11 mouse cellular contexts compared by ENCODE assay signal in the genomic region with DNA sequence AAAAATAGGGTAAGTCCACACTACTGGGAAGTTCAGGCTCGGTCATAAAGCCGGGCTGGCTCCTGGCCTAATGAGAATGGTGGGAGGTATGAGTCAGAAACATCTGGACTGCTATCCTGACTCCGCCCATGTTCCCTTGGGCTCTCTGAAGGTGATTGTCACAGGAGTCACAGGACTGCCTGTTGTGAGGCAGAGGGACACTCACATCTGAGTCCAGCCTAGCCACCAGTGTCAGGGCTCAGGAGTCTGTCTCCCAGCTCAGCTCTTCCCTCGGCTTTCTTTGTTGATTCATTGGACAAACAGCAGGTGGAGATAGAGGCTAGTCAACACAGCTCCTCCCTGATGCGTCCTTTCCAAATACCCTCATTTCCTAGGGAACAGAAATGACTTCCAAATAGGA. TPM values are rescaled to one million over a fixed set of nuclear protein-coding genes. Genes with fewer than 3 reads are reported as not detected.
A peak's percentile ranks its signal among the peaks of the same experiment; 100 is the strongest.
DNase-seq lines count a peak whose midpoint lies in the region; ATAC-seq and TF ChIP-seq lines count a peak whose summit lies in the region.
"Had no signal": no experiment of that assay in that cellular context is flagged by ENCODE, and none has a peak within 500 bp of the region (broad histone marks: within the 10 kb centered on the region; RNA-seq: fewer than 3 reads in every experiment).

No protein-coding gene starts in this region.

- no peak for ATAC-seq in forebrain, embryonic 11.5 days (replicated peaks; ENCODE audit: low FRiP score)
- ATAC-seq in intestine, embryonic 16.5 days, result peak; percentile 54
- ATAC-seq in stomach, postnatal 0 days (ENCODE audit: low FRiP score, low TSS enrichment), result peak; percentile 55

- no peaks in the 10 kb centered on the region; the same call in 1 of the 2 replicates for H3K4me1 ChIP-seq in forebrain, embryonic 11.5 days (replicated peaks; ENCODE audit: control insufficient read depth, insufficient read depth, low read length)
- peaks cover 56% of the 10 kb centered on the region for H3K4me1 ChIP-seq in forebrain, embryonic 10.5 days
- peaks cover 13% of the 10 kb centered on the region; the same call in 1 of the 2 replicates for H3K4me1 ChIP-seq in spleen, adult 2 months (ENCODE audit: control insufficient read depth, insufficient read depth, insufficient read length)
- peaks cover 31% of the 10 kb centered on the region for H3K4me1 ChIP-seq in intestine, embryonic 16.5 days (ENCODE audit: control insufficient read depth, insufficient read depth, low read length)
- no peaks in the 10 kb centered on the region for H3K4me1 ChIP-seq in stomach, postnatal 0 days (replicated peaks; ENCODE audit: control insufficient read depth, insufficient read depth)

- TF ChIP-seq EP300 in stomach, postnatal 0 days (optimal IDR thresholded peaks at IDR 0.05), result no peak

- H3K27ac ChIP-seq in forebrain, embryonic 11.5 days (ENCODE audit: low read depth, low read length), result no peak overlapping the region
- no peak overlapping the region for H3K27ac ChIP-seq in forebrain, embryonic 10.5 days
- 0 out of 2 replicates have a peak overlapping the region, but pooled peaks have one; percentile 28 for H3K27ac ChIP-seq in spleen, adult 2 months (ENCODE audit: insufficient read depth, low read length)
- no peak overlapping the region; the same call in 1 of the 2 replicates for H3K27ac ChIP-seq in intestine, embryonic 16.5 days (ENCODE audit: low read length)
- H3K27ac ChIP-seq in stomach, postnatal 0 days (replicated peaks), result no peak overlapping the region

- H3K9ac ChIP-seq in forebrain, embryonic 11.5 days (ENCODE audit: low read length), result no peak overlapping the region
- H3K9ac ChIP-seq in intestine, embryonic 16.5 days (ENCODE audit: low read depth, low read length), result no peak overlapping the region
- no peak overlapping the region for H3K9ac ChIP-seq in stomach, postnatal 0 days (ENCODE audit: low read length)

- no peak for TF ChIP-seq CTCF in spleen, adult 2 months (IDR thresholded peaks at IDR 0.05; ENCODE audit: extremely low read depth, insufficient read depth, insufficient read length, insufficient replicate concordance)
- TF ChIP-seq CTCF in stomach, postnatal 0 days (IDR thresholded peaks at IDR 0.05; ENCODE audit: low read depth), result peak; percentile 60

- no peaks in the 10 kb centered on the region for H3K9me3 ChIP-seq in forebrain, embryonic 11.5 days (ENCODE audit: control insufficient read depth, low read length)
- no peaks in the 10 kb centered on the region for H3K9me3 ChIP-seq in forebrain, embryonic 10.5 days
- no peaks in the 10 kb centered on the region for H3K9me3 ChIP-seq in intestine, embryonic 16.5 days (ENCODE audit: control insufficient read depth, low read length)
- H3K9me3 ChIP-seq in stomach, postnatal 0 days (ENCODE audit: control insufficient read depth, low read length), result no peaks in the 10 kb centered on the region
- H3K9me3 ChIP-seq: megakaryocyte, embryonic 14.5 days had no signal

- H3K4me2 ChIP-seq in forebrain, embryonic 11.5 days (ENCODE audit: low read depth, low read length, severe bottlenecking), result no peak overlapping the region
- no peak overlapping the region; the same call in 1 of the 2 replicates for H3K4me2 ChIP-seq in intestine, embryonic 16.5 days (ENCODE audit: low read depth, low read length)
- no peak overlapping the region for H3K4me2 ChIP-seq in stomach, postnatal 0 days (replicated peaks; ENCODE audit: low read depth)

- peak; percentile 52 for DNase-seq in forebrain, embryonic 11.5 days (ENCODE audit: low spot score)
- no peak for DNase-seq in forebrain, embryonic 10.5 days (ENCODE audit: extremely low spot score, low spot score)
- no peak for DNase-seq in spleen, adult 2 months (ENCODE audit: low read depth in 1 of 2, low spot score in 2 of 2)
- no peak for DNase-seq in spleen, adult 12 weeks (ENCODE audit: low spot score)
- DNase-seq in stomach, postnatal 0 days (ENCODE audit: low spot score), result peak; percentile 52
- no peak for DNase-seq in frontal cortex, adult 2 months (ENCODE audit: extremely low spot score in 1 of 2, low spot score in 1 of 2)
- no peak for DNase-seq in spleen, postnatal 10 days (ENCODE audit: low spot score in 2 of 2)

- WGBS in forebrain, embryonic 11.5 days, result 54% methylated on average over 5 of the region's 5 CpGs
- WGBS in forebrain, embryonic 10.5 days, result 56% methylated on average over 5 of the region's 5 CpGs
- 72% methylated on average over 5 of the region's 5 CpGs for WGBS in spleen, adult 2 months
- 28% methylated on average over 5 of the region's 5 CpGs for WGBS in intestine, embryonic 16.5 days
- 23% methylated on average over 5 of the region's 5 CpGs for WGBS in stomach, postnatal 0 days

- no peak for TF ChIP-seq POLR2A in spleen, adult 2 months (IDR thresholded peaks at IDR 0.05; ENCODE audit: low read depth, low read length)

- H3K36me3 ChIP-seq in forebrain, embryonic 11.5 days (ENCODE audit: control insufficient read depth, insufficient read depth, low read length), result no peaks in the 10 kb centered on the region
- no peaks in the 10 kb centered on the region for H3K36me3 ChIP-seq in forebrain, embryonic 10.5 days (replicated peaks)
- no peaks in the 10 kb centered on the region for H3K36me3 ChIP-seq in spleen, adult 2 months (ENCODE audit: control insufficient read depth, insufficient read depth, low read length)
- H3K36me3 ChIP-seq in intestine, embryonic 16.5 days (ENCODE audit: control insufficient read depth, insufficient read depth, low read length), result no peaks in the 10 kb centered on the region
- no peaks in the 10 kb centered on the region for H3K36me3 ChIP-seq in stomach, postnatal 0 days (ENCODE audit: control insufficient read depth, insufficient read depth, low read length)

- no peak overlapping the region for H3K4me3 ChIP-seq in forebrain, embryonic 11.5 days (ENCODE audit: low read depth, low read length)
- no peak overlapping the region for H3K4me3 ChIP-seq in forebrain, embryonic 10.5 days
- no peak overlapping the region for H3K4me3 ChIP-seq in spleen, adult 2 months (ENCODE audit: extremely low read depth, insufficient read depth, insufficient read length)
- H3K4me3 ChIP-seq in intestine, embryonic 16.5 days (ENCODE audit: low read length), result no peak overlapping the region
- no peak overlapping the region for H3K4me3 ChIP-seq in stomach, postnatal 0 days (ENCODE audit: low read depth, low read length)
- H3K4me3 ChIP-seq: erythroblast, embryonic 14.5 days; megakaryocyte, embryonic 14.5 days had no signal

- peaks cover 2% of the 10 kb centered on the region; the same call in 1 of the 2 replicates for H3K27me3 ChIP-seq in forebrain, embryonic 11.5 days (ENCODE audit: control insufficient read depth, insufficient read depth, low read length)
- peaks cover 33% of the 10 kb centered on the region for H3K27me3 ChIP-seq in forebrain, embryonic 10.5 days (ENCODE audit: poor library complexity, severe bottlenecking)
- no peaks in the 10 kb centered on the region for H3K27me3 ChIP-seq in spleen, adult 2 months (ENCODE audit: control insufficient read depth, insufficient read depth, low read length)
- no peaks in the 10 kb centered on the region for H3K27me3 ChIP-seq in intestine, embryonic 16.5 days (replicated peaks; ENCODE audit: control insufficient read depth, insufficient read depth, low read length)
- no peaks in the 10 kb centered on the region for H3K27me3 ChIP-seq in stomach, postnatal 0 days (ENCODE audit: control insufficient read depth, insufficient read depth, low read length)
- H3K27me3 ChIP-seq: megakaryocyte, embryonic 14.5 days had no signal

RNA-seq across cellular contexts. Expression of a gene that starts 4.1 kb away (rescaled TPM):
- polyA plus RNA-seq in forebrain, embryonic 11.5 days (2014; fragmentation: Nextera tagmentation; extraction: Ambion mirVana), result 5.4 and 5.5 TPM in 2 replicates
- polyA plus RNA-seq in forebrain, embryonic 10.5 days (2016; fragmentation: Nextera tagmentation; extraction: Ambion mirVana), result 11.3 and 12.3 TPM in 2 replicates
- 5.5 and 5.8 TPM in 2 replicates for polyA plus RNA-seq in spleen, adult 2 months (2012; rRNA removed)
- polyA plus RNA-seq in intestine, embryonic 16.5 days (2015; fragmentation: Nextera tagmentation; extraction: Ambion mirVana), result 4.9 and 6.8 TPM in 2 replicates
- 0.89 and 1.4 TPM in 2 replicates for polyA plus RNA-seq in stomach, postnatal 0 days (2015; fragmentation: Nextera tagmentation; extraction: Ambion mirVana)
- polyA plus RNA-seq in frontal cortex, adult 2 months (2012; rRNA removed), result 0.86 TPM in 2 replicates
- polyA plus RNA-seq: C2C12 had no signal

RNA-seq across cellular contexts. Expression of a gene that starts 19.7 kb away (rescaled TPM):
- polyA plus RNA-seq in forebrain, embryonic 11.5 days (2014; fragmentation: Nextera tagmentation; extraction: Ambion mirVana), result 0.11 and 0.12 TPM in 2 replicates
- 0.07 and 0.10 TPM in 2 replicates for polyA plus RNA-seq in forebrain, embryonic 10.5 days (2016; fragmentation: Nextera tagmentation; extraction: Ambion mirVana)
- polyA plus RNA-seq in spleen, adult 2 months (2012; rRNA removed), result 54.6 and 56.6 TPM in 2 replicates
- polyA plus RNA-seq in intestine, embryonic 16.5 days (2015; fragmentation: Nextera tagmentation; extraction: Ambion mirVana), result 0.26 and 0.42 TPM in 2 replicates
- polyA plus RNA-seq in stomach, postnatal 0 days (2015; fragmentation: Nextera tagmentation; extraction: Ambion mirVana), result 0.21 and 0.22 TPM in 2 replicates
- 0.15 and 0.16 TPM in 2 replicates for polyA plus RNA-seq in frontal cortex, adult 2 months (2012; rRNA removed)

RNA-seq across cellular contexts. Expression of a gene that starts 26.8 kb away (rescaled TPM):
- polyA plus RNA-seq in forebrain, embryonic 11.5 days (2014; fragmentation: Nextera tagmentation; extraction: Ambion mirVana), result 0.47 and 0.85 TPM in 2 replicates
- 0.74 TPM in 2 replicates for polyA plus RNA-seq in forebrain, embryonic 10.5 days (2016; fragmentation: Nextera tagmentation; extraction: Ambion mirVana)
- polyA plus RNA-seq in spleen, adult 2 months (2012; rRNA removed), result 135 and 221 TPM in 2 replicates
- 7.4 and 7.7 TPM in 2 replicates for polyA plus RNA-seq in intestine, embryonic 16.5 days (2015; fragmentation: Nextera tagmentation; extraction: Ambion mirVana)
- 4.0 and 4.1 TPM in 2 replicates for polyA plus RNA-seq in stomach, postnatal 0 days (2015; fragmentation: Nextera tagmentation; extraction: Ambion mirVana)
- polyA plus RNA-seq in frontal cortex, adult 2 months (2012; rRNA removed), result 2.3 and 2.9 TPM in 2 replicates

RNA-seq across cellular contexts. Expression of a gene that starts 30.8 kb away (rescaled TPM):
- polyA plus RNA-seq in forebrain, embryonic 11.5 days (2014; fragmentation: Nextera tagmentation; extraction: Ambion mirVana), result not detected in 2 replicates
- not detected in 2 replicates for polyA plus RNA-seq in forebrain, embryonic 10.5 days (2016; fragmentation: Nextera tagmentation; extraction: Ambion mirVana)
- polyA plus RNA-seq in spleen, adult 2 months (2012; rRNA removed), result 1,018 and 1,065 TPM in 2 replicates
- polyA plus RNA-seq in intestine, embryonic 16.5 days (2015; fragmentation: Nextera tagmentation; extraction: Ambion mirVana), result 37.2 and 69.9 TPM in 2 replicates
- polyA plus RNA-seq in stomach, postnatal 0 days (2015; fragmentation: Nextera tagmentation; extraction: Ambion mirVana), result 1.8 and 2.0 TPM in 2 replicates
- polyA plus RNA-seq in frontal cortex, adult 2 months (2012; rRNA removed), result 0.16 and 0.23 TPM in 2 replicates
- polyA plus RNA-seq: C2C12; erythroblast, embryonic 14.5 days had no signal

Comparison
In these comparisons a context has a peak if more than half of its experiments do, and no peak if none do; other contexts are left out.
1. DNase-seq: peak in forebrain, embryonic 11.5 days (single experiment) and stomach, postnatal 0 days (single experiment); none in forebrain, embryonic 10.5 days (single experiment), spleen, adult 2 months (0 of 2), spleen, adult 12 weeks (single experiment), frontal cortex, adult 2 months (0 of 2) and spleen, postnatal 10 days (0 of 2).
2. RNA of a gene that starts 19.7 kb away (polyA plus RNA-seq): 54.6 to 56.6 TPM in spleen, adult 2 months; 0.26 to 0.42 TPM in intestine, embryonic 16.5 days, 0.21 to 0.22 TPM in stomach, postnatal 0 days, 0.15 to 0.16 TPM in frontal cortex, adult 2 months, 0.11 to 0.12 TPM in forebrain, embryonic 11.5 days and 0.07 to 0.10 TPM in forebrain, embryonic 10.5 days; every median in the first group is over 10 times any median in the second.
3. RNA of a gene that starts 26.8 kb away (polyA plus RNA-seq): 135 to 221 TPM in spleen, adult 2 months; 7.4 to 7.7 TPM in intestine, embryonic 16.5 days, 4.0 to 4.1 TPM in stomach, postnatal 0 days, 2.3 to 2.9 TPM in frontal cortex, adult 2 months, 0.74 TPM in forebrain, embryonic 10.5 days and 0.47 to 0.85 TPM in forebrain, embryonic 11.5 days; every median in the first group is over 10 times any median in the second.